Mouse (Mus musculus) small intestine, adult 2 months (tissue): ENCODE results near the gene Zfp740.

Experiments used
- CTCF ChIP-seq: fragments of 200-500 bp; IDR thresholded peaks from 2 replicates; pipeline ENCODE4 v1.5.1; 2012; ENCODE audit warnings: low read depth, mild to moderate bottlenecking, control low read depth, inconsistent platforms, low read length, moderate library complexity, mixed read lengths; ENCODE audit not compliant: insufficient replicate concordance, insufficient read length; ENCODE audit errors: extremely low read depth
- POLR2A ChIP-seq: fragments of 200-500 bp; IDR thresholded peaks from 2 replicates; pipeline ENCODE4 v1.6.1; 2012; ENCODE audit warnings: low read depth, mild to moderate bottlenecking, control low read depth, inconsistent platforms, low read length, moderate library complexity

GRCm38 (mm10) chr15:102248131-102248811 lies 45.2 kb downstream of the Zfp740 start:
- TF ChIP-seq CTCF = no peak
- no peak for TF ChIP-seq POLR2A
